Mouse (Mus musculus): ENCODE results near the gene Gm20388.
"Not testable (repeated sequence)": the region's sequence is repeated elsewhere in the genome, so short reads cannot be mapped to it uniquely, and the experiment has no call there.

Gene Gm20388

GRCm38 (mm10) chr8:121130522-121130921 lies 1219.9 kb downstream of the Gm20388 start:
- DNase-seq, result no peak

- DNase-seq, result no peak
Measured at GRCm38 (mm10) chr8:121132961-121133513, 1222.4 kb downstream of the Gm20388 start.

- no peak for DNase-seq
Measured at GRCm38 (mm10) chr8:121134102-121134501, 1223.5 kb downstream of the Gm20388 start.

GRCm38 (mm10) chr8:121134512-121134911 lies 1223.9 kb downstream of the Gm20388 start:
- DNase-seq, result no peak

GRCm38 (mm10) chr8:121136856-121137255 lies 1226.2 kb downstream of the Gm20388 start:
- no peak for DNase-seq

GRCm38 (mm10) chr8:121145457-121146134 lies 1235.0 kb downstream of the Gm20388 start:
- DNase-seq, result not testable (repeated sequence)

- DNase-seq, result no peak
Measured at GRCm38 (mm10) chr8:121148573-121149083, 1238.0 kb downstream of the Gm20388 start.

- no peak for DNase-seq
Measured at GRCm38 (mm10) chr8:121152394-121152793, 1241.8 kb downstream of the Gm20388 start.

GRCm38 (mm10) chr8:121156990-121157491 lies 1246.4 kb downstream of the Gm20388 start:
- no peak for DNase-seq

- no peak for DNase-seq
Measured at GRCm38 (mm10) chr8:121158812-121159211, 1248.2 kb downstream of the Gm20388 start.

- no peak for DNase-seq
Measured at GRCm38 (mm10) chr8:121161437-121161836, 1250.8 kb downstream of the Gm20388 start.

GRCm38 (mm10) chr8:121162413-121162812 lies 1251.8 kb downstream of the Gm20388 start:
- DNase-seq, result no peak

- no peak for DNase-seq
Measured at GRCm38 (mm10) chr8:121162906-121163695, 1252.5 kb downstream of the Gm20388 start.

- no peak for DNase-seq
Measured at GRCm38 (mm10) chr8:121164017-121164469, 1253.4 kb downstream of the Gm20388 start.

GRCm38 (mm10) chr8:121168033-121168432 lies 1257.4 kb downstream of the Gm20388 start:
- no peak for DNase-seq

- DNase-seq, result no peak
Measured at GRCm38 (mm10) chr8:121170116-121170515, 1259.5 kb downstream of the Gm20388 start.

GRCm38 (mm10) chr8:121170626-121171552 lies 1260.2 kb downstream of the Gm20388 start:
- DNase-seq, result peak; percentile 1

- DNase-seq, result no peak
Measured at GRCm38 (mm10) chr8:121172567-121172966, 1261.9 kb downstream of the Gm20388 start.

- DNase-seq, result no peak
Measured at GRCm38 (mm10) chr8:121174178-121174577, 1263.5 kb downstream of the Gm20388 start.

GRCm38 (mm10) chr8:121174721-121175539 lies 1264.3 kb downstream of the Gm20388 start:
- no peak for DNase-seq

GRCm38 (mm10) chr8:121175540-121176090 lies 1265.0 kb downstream of the Gm20388 start:
- no peak for DNase-seq
